Mouse (Mus musculus) limb, embryonic 14.5 days (tissue): ENCODE data around the gene Esp6. TPM values are rescaled to one million over a fixed set of nuclear protein-coding genes. Genes with fewer than 3 reads are reported as not detected.
"Not testable (repeated sequence)": the region's sequence is repeated elsewhere in the genome, so short reads cannot be mapped to it uniquely, and the experiment has no call there.

ENCODE experiments used
- ATAC-seq: fragments of 200-750 bp; cut with Nextera tagmentation; 2 replicates; pipeline ENCODE4 v1.8.0; 2017; ENCODE audit warnings: low read depth, moderate number of reproducible peaks, moderate TSS enrichment; ENCODE audit not compliant: low FRiP score
- DNase-seq: peaks from one replicate; pipeline ENCODE4 v3.0.0-alpha.2; 2015; ENCODE audit warnings: low spot score
- H3K27ac ChIP-seq: fragments of 300-500 bp; sonication (generic); replicated peaks from 2 replicates; pipeline ENCODE4 v1.5.1; 2014; ENCODE audit warnings: low read depth, mild to moderate bottlenecking, low read length, moderate library complexity, mixed read lengths
- H3K27me3 ChIP-seq: fragments of 300-500 bp; sonication (generic); 2 replicates; pipeline ENCODE4 v1.6.1; 2014; ENCODE audit warnings: low read length, mixed read lengths; ENCODE audit not compliant: control insufficient read depth, insufficient read depth
- H3K36me3 ChIP-seq: fragments of 300-500 bp; sonication (generic); 2 replicates; pipeline ENCODE4 v1.6.1; 2014; ENCODE audit warnings: mild to moderate bottlenecking, low read length, moderate library complexity, mixed read lengths; ENCODE audit not compliant: control insufficient read depth, insufficient read depth
- H3K4me1 ChIP-seq: fragments of 300-500 bp; sonication (generic); 2 replicates; pipeline ENCODE4 v1.6.1; 2014; ENCODE audit warnings: antibody characterized with exemption, low read length, mixed read lengths; ENCODE audit not compliant: control insufficient read depth, insufficient read depth
- H3K4me2 ChIP-seq: fragments of 300-500 bp; sonication (generic); replicated peaks from 2 replicates; pipeline ENCODE4 v1.6.1; 2014; ENCODE audit warnings: low read depth, mild to moderate bottlenecking, low read length, moderate library complexity; ENCODE audit not compliant: severe bottlenecking
- H3K4me3 ChIP-seq: fragments of 300-500 bp; sonication (generic); replicated peaks from 2 replicates; pipeline ENCODE4 v1.5.1; 2014; ENCODE audit warnings: low read length
- H3K9ac ChIP-seq: fragments of 300-500 bp; sonication (generic); 2 replicates; pipeline ENCODE4 v1.6.1; 2014; ENCODE audit warnings: mild to moderate bottlenecking, low read depth, low read length, moderate library complexity; ENCODE audit not compliant: severe bottlenecking
- H3K9me3 ChIP-seq: fragments of 300-500 bp; sonication (generic); 2 replicates; pipeline ENCODE4 v1.6.1; 2016; ENCODE audit warnings: low read length; ENCODE audit not compliant: control insufficient read depth
- POLR2A ChIP-seq: fragments of 200-500 bp; IDR thresholded peaks from 2 replicates; pipeline ENCODE4 v1.8.0; 2012; ENCODE audit warnings: inconsistent platforms, mild to moderate bottlenecking, moderate library complexity, borderline replicate concordance; ENCODE audit not compliant: insufficient read depth, insufficient read length; ENCODE audit errors: extremely low read depth
- WGBS: fragments of 180-500 bp; shearing (Covaris S2); extraction: QIAGEN DNeasy Blood & Tissue Kit; methylation state at CpG from one replicate; pipeline ENCODE4 v1.1.7; 2014; 5-methylcytosine and 5-hydroxymethylcytosine counted together
- polyA plus RNA-seq, 2 experiments: library from polyadenylated mRNA; depleted of rRNA in 1 of 2; stranded (reverse) in 1 of 2; unstranded in 1 of 2; fragments of >200 nt; fragmentation: Nextera tagmentation in 1 of 2; extraction: Ambion mirVana in 1 of 2; gene quantifications; 2 replicates each; pipeline versions ENCODE4 v1.2.1 to v1.2.3; 2012 to 2014

Esp6 gene
- polyA plus RNA-seq (2012; rRNA removed) (not detected in 2 replicates), polyA plus RNA-seq (2014; fragmentation: Nextera tagmentation; extraction: Ambion mirVana) (not detected in 2 replicates)

DNA sequence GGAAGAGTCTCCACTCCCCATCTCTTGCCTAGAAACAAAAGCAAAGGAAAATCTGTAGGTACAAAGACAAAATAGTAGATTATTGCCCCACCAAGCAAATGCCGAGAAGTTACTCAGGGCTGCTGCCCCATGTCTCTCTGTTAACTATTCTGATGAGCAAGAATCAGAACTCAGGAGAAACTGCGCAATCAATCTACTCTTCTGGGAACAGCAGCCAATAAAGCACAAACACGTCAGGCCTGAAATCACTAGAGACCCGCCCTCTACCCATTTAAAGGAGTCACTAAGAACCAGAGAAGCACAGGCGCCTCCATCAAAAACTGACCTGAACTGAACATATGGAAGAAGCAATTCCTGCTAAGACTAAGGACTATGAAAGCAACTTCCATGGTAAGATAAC is at the start of gene Esp6:
Gene Esp6 (plus strand): TSS at position 301 of the 400 bp plus-strand sequence.
- no peak for ATAC-seq
- no peaks in the 10 kb centered on the region for H3K27me3 ChIP-seq
- 79% methylated on average over 5 of the region's 5 CpGs for WGBS
- no peak within 1 kb of the TSS for H3K27ac ChIP-seq
- no peaks in the 10 kb centered on the region for H3K36me3 ChIP-seq
- no peak within 1 kb of the TSS for H3K4me3 ChIP-seq
- H3K9ac ChIP-seq: no peak within 1 kb of the TSS
- TF ChIP-seq POLR2A: no peak
- H3K4me1 ChIP-seq: no peaks in the 10 kb centered on the region
- H3K9me3 ChIP-seq: no peaks in the 10 kb centered on the region
- no peak for DNase-seq
- H3K4me2 ChIP-seq: no peak within 1 kb of the TSS

DNA sequence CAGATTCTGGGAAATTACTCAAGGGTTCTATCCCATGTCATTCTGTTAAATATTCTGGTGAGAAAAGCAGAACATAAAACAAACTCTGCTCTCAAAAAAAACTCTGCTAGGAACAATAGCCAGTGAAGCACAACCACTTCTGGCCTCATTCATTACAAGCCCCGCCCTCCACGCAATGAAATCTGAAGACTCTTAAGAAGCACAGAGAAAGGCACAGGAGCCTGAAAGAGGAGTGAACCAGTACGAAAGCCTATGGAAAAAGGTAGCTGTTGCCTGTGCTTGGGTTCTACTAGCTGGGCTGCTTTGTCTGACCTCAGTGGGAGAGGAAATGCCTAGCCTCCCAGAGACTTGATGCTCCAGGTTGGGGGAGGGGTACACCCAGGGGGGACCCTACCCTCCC is 41.5 kb upstream of the Esp6 start, which contains the start of gene Esp8:
Gene Esp8 (plus strand): TSS at position 205 of the 400 bp plus-strand sequence.
- no peak for DNase-seq

DNA sequence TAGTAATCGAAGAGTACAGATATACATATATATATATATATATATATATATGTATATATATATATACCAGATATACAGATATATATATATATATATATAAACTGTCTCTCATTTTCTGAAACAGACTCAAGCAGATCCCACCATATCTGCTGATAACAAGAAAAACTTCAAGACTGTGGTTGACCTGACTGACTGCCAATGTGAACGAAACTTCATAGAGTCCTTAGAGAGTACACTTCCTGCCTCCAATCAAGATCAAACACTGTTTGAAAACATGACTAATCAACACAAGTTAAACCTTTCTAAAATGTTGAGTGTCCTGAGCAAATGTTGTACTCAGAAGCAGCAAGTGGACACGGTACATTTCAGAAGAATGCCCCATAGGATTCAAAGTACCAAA is 31.5 kb upstream of the Esp6 start:
- no peak overlapping the region for H3K4me2 ChIP-seq
- WGBS: 80% methylated on average over 3 of the region's 3 CpGs
- DNase-seq: no peak
- no peak overlapping the region for H3K9ac ChIP-seq
- no peak for TF ChIP-seq POLR2A
- no peaks in the 10 kb centered on the region for H3K9me3 ChIP-seq
- no peak overlapping the region for H3K4me3 ChIP-seq
- ATAC-seq: no peak
- no peak overlapping the region for H3K27ac ChIP-seq
- H3K4me1 ChIP-seq: no peaks in the 10 kb centered on the region
- H3K36me3 ChIP-seq: no peaks in the 10 kb centered on the region
- no peaks in the 10 kb centered on the region for H3K27me3 ChIP-seq

More for the DNA sequence above, 41.5 kb upstream of the Esp6 start, which contains the start of gene Esp8:
- Histone ChIP-seq H3K4me3 (no peak within 1 kb of the TSS), H3K4me2 (no peak within 1 kb of the TSS), H3K9me3 (no peaks in the 10 kb centered on the region), H3K27ac (no peak within 1 kb of the TSS), H3K36me3 (no peaks in the 10 kb centered on the region), H3K4me1 (no peaks in the 10 kb centered on the region), H3K9ac (no peak within 1 kb of the TSS), H3K27me3 (no peaks in the 10 kb centered on the region)
- ATAC-seq: no peak
- 65% methylated on average over 3 of the region's 3 CpGs for WGBS
- TF ChIP-seq POLR2A: no peak

- 69% methylated on average over 1 of the region's 1 CpGs for WGBS
- Histone ChIP-seq H3K4me2 (no peak overlapping the region), H3K36me3 (no peaks in the 10 kb centered on the region), H3K4me1 (no peaks in the 10 kb centered on the region), H3K9me3 (no peaks in the 10 kb centered on the region), H3K27me3 (no peaks in the 10 kb centered on the region), H3K27ac (no peak overlapping the region), H3K4me3 (no peak overlapping the region), H3K9ac (no peak overlapping the region)
- no peak for ATAC-seq
- no peak for TF ChIP-seq POLR2A
- DNase-seq: no peak
These were observed 30.2 kb upstream of the Esp6 start for GRCm38 (mm10) chr17:40531147-40531546.

DNA sequence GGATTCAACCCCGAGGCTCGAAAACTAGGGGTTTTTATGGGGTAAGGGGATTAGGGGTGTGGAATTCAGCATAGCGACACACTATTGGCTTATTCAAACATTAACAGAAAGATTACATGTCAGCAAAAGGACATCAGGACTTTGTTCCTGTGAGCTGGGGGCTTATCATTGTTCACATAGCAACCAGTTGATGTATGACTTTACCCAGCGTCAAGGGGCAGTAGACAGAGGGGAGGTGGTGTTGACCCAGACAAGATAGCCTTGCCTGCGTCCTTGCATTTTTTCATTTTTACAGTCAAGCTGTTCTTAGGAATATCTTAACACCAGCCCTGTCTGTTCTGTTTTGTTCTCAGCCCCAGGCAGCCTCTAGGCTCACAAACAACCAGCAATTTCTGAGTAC is 14.3 kb upstream of the Esp6 start:
- H3K4me2 ChIP-seq, H3K9me3 ChIP-seq, H3K4me1 ChIP-seq, H3K27me3 ChIP-seq, H3K9ac ChIP-seq, H3K4me3 ChIP-seq, H3K27ac ChIP-seq, ATAC-seq, H3K36me3 ChIP-seq, DNase-seq: not testable (repeated sequence)
- WGBS: 74% methylated on average over 5 of the region's 5 CpGs

GRCm38 (mm10) chr17:40553470-40553869 is 7.8 kb upstream of the Esp6 start:
- no peaks in the 10 kb centered on the region for H3K36me3 ChIP-seq
- no peak overlapping the region for H3K27ac ChIP-seq
- WGBS: 43% methylated on average over 1 of the region's 1 CpGs
- no peaks in the 10 kb centered on the region for H3K27me3 ChIP-seq
- H3K9me3 ChIP-seq: no peaks in the 10 kb centered on the region
- no peaks in the 10 kb centered on the region for H3K4me1 ChIP-seq
- TF ChIP-seq POLR2A: no peak
- DNase-seq (peak; percentile 45), ATAC-seq (peak; percentile 86)
- H3K4me2 ChIP-seq: no peak overlapping the region
- H3K4me3 ChIP-seq: no peak overlapping the region
- no peak overlapping the region for H3K9ac ChIP-seq

DNA sequence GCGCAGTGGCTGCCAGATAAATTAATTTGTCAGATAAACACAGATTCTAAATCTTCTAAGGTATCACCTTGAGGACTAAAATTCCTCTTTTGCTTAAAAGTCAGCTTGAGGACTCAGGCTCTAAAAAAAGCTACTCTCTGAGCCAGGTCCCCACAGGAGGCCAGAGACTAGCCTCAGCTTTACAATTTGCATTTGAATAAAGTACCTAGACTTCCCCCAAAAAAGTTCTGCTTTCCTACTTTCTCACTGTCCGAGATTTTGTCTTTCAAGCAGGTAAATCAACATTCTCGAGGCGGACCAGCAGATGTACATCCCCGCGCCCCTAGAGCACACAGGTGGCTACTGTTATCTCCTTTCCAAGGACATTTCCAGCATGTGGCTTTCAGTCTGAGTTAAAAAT is 22.6 kb downstream of the Esp6 start:
- H3K27ac ChIP-seq, H3K4me3 ChIP-seq, H3K36me3 ChIP-seq, H3K4me2 ChIP-seq, H3K4me1 ChIP-seq, ATAC-seq, DNase-seq, H3K9me3 ChIP-seq, H3K9ac ChIP-seq, H3K27me3 ChIP-seq: not testable (repeated sequence)
- WGBS: 48% methylated on average over 6 of the region's 6 CpGs
